Mouse (Mus musculus): ENCODE measurements around the gene Dnaja3.

GRCm38 (mm10) chr16:4663806-4664205 is 24.0 kb downstream of the Dnaja3 start:
- TF ChIP-seq CTCF (IDR thresholded peaks at IDR 0.05; ENCODE audit: low read depth): no peak
- no peak for TF ChIP-seq EP300 (IDR thresholded peaks at IDR 0.05; ENCODE audit: low read depth)
